Mouse (Mus musculus) midbrain, embryonic 16.5 days (tissue): ENCODE data around the gene Ccdc146. TPM values are rescaled to one million over a fixed set of nuclear protein-coding genes. Genes with fewer than 3 reads are reported as not detected.

Experiments
- ATAC-seq: fragments of 200-750 bp; cut with Nextera tagmentation; 2 replicates; pipeline ENCODE4 v1.8.0; 2017; ENCODE audit warnings: moderate TSS enrichment
- H3K27ac ChIP-seq: fragments of 300-500 bp; sonication (generic); 2 replicates; pipeline ENCODE4 v1.5.1; 2014; ENCODE audit warnings: mild to moderate bottlenecking, low read length, mixed read lengths
- H3K27me3 ChIP-seq: fragments of 300-500 bp; sonication (generic); 2 replicates; pipeline ENCODE4 v1.6.1; 2014; ENCODE audit warnings: low read depth, low read length, mixed read lengths; ENCODE audit not compliant: control insufficient read depth, insufficient read depth
- H3K36me3 ChIP-seq: fragments of 300-500 bp; sonication (generic); 2 replicates; pipeline ENCODE4 v1.6.1; 2014; ENCODE audit warnings: mild to moderate bottlenecking, low read length, moderate library complexity, mixed read lengths; ENCODE audit not compliant: control insufficient read depth, insufficient read depth
- H3K4me1 ChIP-seq: fragments of 300-500 bp; sonication (generic); 2 replicates; pipeline ENCODE4 v1.6.1; 2014; ENCODE audit warnings: mild to moderate bottlenecking, low read length, mixed read lengths; ENCODE audit not compliant: control insufficient read depth, insufficient read depth
- H3K4me2 ChIP-seq: fragments of 300-500 bp; sonication (generic); 2 replicates; pipeline ENCODE4 v1.6.1; 2014; ENCODE audit warnings: mild to moderate bottlenecking, low read length, mixed read lengths
- H3K4me3 ChIP-seq: fragments of 300-500 bp; sonication (generic); 2 replicates; pipeline ENCODE4 v1.5.1; 2014; ENCODE audit warnings: low read depth, mild to moderate bottlenecking, low read length, moderate library complexity, mixed read lengths
- H3K9ac ChIP-seq: fragments of 300-500 bp; sonication (generic); 2 replicates; pipeline ENCODE4 v1.6.1; 2014; ENCODE audit warnings: low read depth, low read length, mixed read lengths
- H3K9me3 ChIP-seq: fragments of 300-500 bp; sonication (generic); replicated peaks from 2 replicates; pipeline ENCODE4 v1.6.1; 2014; ENCODE audit warnings: mild to moderate bottlenecking, low read length, mixed read lengths; ENCODE audit not compliant: control insufficient read depth, poor library complexity, severe bottlenecking
- WGBS: fragments of 180-500 bp; shearing (Covaris S2); extraction: QIAGEN DNeasy Blood & Tissue Kit; methylation state at CpG from one replicate; pipeline ENCODE4 v1.1.7; 2014; 5-methylcytosine and 5-hydroxymethylcytosine counted together
- polyA plus RNA-seq: library from polyadenylated mRNA; unstranded; fragments of >200 nt; fragmentation: Nextera tagmentation; extraction: Ambion mirVana; gene quantifications from 2 replicates; pipeline ENCODE4 v1.2.1, GENCODE M21; 2015

Gene Ccdc146
- polyA plus RNA-seq, 1 experiment from 2014 or later, result 0.90 TPM

DNA sequence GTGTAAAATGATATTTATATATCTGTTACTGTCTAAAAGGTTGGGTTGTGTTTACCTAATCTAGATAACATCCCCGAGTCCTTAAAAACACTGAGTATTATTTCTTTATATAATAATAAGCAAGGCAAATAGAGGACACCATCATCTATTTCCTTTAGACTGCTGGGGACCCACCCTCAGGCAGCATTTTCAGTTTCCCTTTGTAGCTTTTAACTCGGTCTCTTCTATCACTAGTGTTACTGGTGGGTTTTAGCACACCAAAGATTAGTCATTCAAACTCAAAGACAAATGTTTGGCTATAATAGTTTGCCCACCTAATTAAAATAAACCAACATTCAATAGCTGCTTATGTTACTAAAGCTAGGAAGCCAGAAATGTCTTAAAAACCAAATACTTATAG lies 46.1 kb downstream of the Ccdc146 start:
- ATAC-seq, result no peak
- WGBS, result 88% methylated on average over 2 of the region's 2 CpGs

DNA sequence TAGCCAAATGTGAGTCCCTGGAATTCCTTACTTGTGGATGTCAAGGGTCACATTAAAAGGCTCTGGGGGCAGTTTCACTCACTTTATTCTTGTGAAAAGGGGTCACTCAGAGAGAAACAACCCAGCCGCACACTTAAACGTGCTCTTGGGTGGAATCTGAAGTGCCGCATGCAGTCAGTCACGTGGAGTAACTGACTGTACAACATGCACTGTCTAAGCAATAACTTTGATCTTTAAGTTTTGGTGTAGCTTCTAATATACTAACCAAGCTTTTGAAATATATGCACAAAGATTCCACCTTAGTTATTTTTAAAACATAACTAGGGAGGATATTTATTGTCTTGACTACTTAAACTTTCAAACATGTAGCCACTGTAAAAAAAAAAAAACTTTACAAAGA lies 47.5 kb downstream of the Ccdc146 start:
- H3K4me2 ChIP-seq, result no peak overlapping the region
- H3K9me3 ChIP-seq, result no peaks in the 10 kb centered on the region
- no peak overlapping the region for H3K4me3 ChIP-seq
- H3K27ac ChIP-seq, result no peak overlapping the region
- WGBS, result 68% methylated on average over 4 of the region's 4 CpGs
- no peaks in the 10 kb centered on the region for H3K36me3 ChIP-seq
- H3K4me1 ChIP-seq, result peaks cover 6% of the 10 kb centered on the region; the same call in 1 of the 2 replicates
- no peaks in the 10 kb centered on the region for H3K27me3 ChIP-seq
- ATAC-seq, result no peak
- no peak overlapping the region for H3K9ac ChIP-seq

More for the DNA sequence above, 46.1 kb downstream of the Ccdc146 start:
- Histone ChIP-seq H3K36me3 (no peaks in the 10 kb centered on the region), H3K27me3 (no peaks in the 10 kb centered on the region), H3K4me3 (no peak overlapping the region), H3K4me2 (no peak overlapping the region), H3K9me3 (no peaks in the 10 kb centered on the region), H3K4me1 (no peaks in the 10 kb centered on the region), H3K27ac (no peak overlapping the region), H3K9ac (no peak overlapping the region)

DNA sequence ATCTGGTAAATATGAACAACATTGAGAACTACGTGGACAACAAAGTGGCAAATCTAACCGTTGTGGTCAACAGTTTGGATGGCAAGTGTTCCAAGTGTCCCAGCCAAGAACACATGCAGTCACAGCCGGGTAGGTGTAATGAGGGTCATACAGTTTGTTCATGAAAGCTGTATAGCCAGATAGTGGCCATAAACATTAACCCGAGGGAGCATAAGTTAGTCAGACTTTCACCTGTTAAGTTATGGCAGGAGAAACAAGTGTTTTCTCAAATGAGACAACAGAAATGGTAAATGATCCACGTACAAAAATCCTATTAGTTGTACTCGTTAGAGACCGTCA lies 51.3 kb downstream of the Ccdc146 start:
- 68% methylated on average over 7 of the region's 7 CpGs for WGBS
- Histone ChIP-seq H3K36me3 (no peaks in the 10 kb centered on the region), H3K27me3 (no peaks in the 10 kb centered on the region), H3K4me3 (peak overlapping the region; percentile 57), H3K27ac (0 out of 2 replicates have a peak overlapping the region, but pooled peaks have one; percentile 66), H3K9me3 (no peaks in the 10 kb centered on the region), H3K9ac (peak overlapping the region; percentile 79), H3K4me2 (peak overlapping the region; percentile 95), H3K4me1 (peaks cover 6% of the 10 kb centered on the region; the same call in 1 of the 2 replicates)
- ATAC-seq, result no peak

DNA sequence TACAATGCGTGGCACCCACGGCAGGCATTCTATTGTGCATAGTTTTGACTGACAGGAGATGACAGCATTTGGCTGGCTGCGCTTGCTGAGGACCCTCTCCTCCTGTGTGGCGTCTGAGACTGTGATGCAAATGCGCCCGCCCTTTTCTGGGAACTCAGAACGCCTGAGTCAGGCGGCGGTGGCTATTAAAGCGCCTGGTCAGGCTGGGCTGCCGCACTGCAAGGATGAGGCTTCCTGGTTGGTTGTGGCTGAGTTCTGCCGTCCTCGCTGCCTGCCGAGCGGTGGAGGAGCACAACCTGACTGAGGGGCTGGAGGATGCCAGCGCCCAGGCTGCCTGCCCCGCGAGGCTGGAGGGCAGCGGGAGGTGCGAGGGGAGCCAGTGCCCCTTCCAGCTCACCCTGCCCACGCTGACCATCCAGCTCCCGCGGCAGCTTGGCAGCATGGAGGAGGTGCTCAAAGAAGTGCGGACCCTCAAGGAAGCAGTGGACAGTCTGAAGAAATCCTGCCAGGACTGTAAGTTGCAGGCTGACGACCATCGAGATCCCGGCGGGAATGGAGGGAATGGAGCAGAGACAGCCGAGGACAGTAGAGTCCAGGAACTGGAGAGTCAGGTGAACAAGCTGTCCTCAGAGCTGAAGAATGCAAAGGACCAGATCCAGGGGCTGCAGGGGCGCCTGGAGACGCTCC lies 51.8 kb downstream of the Ccdc146 start, which contains the start of gene Fgl2:
Fgl2 (plus strand) TSS at position 150 of the 687 bp plus-strand sequence.
- peak within 1 kb of the TSS; percentile 79 for H3K9ac ChIP-seq
- peak within 1 kb of the TSS; percentile 95 for H3K4me2 ChIP-seq
- H3K4me3 ChIP-seq, result peak within 1 kb of the TSS; percentile 57
- peak; percentile 95 for ATAC-seq
- H3K9me3 ChIP-seq, result no peaks in the 10 kb centered on the region
- H3K27ac ChIP-seq, result peak within 1 kb of the TSS; percentile 66; the same call in 1 of the 2 replicates
- 4% methylated on average over 31 of the region's 31 CpGs for WGBS
- no peaks in the 10 kb centered on the region for H3K27me3 ChIP-seq
- H3K4me1 ChIP-seq, result peaks cover 6% of the 10 kb centered on the region; the same call in 1 of the 2 replicates
- no peaks in the 10 kb centered on the region for H3K36me3 ChIP-seq

DNA sequence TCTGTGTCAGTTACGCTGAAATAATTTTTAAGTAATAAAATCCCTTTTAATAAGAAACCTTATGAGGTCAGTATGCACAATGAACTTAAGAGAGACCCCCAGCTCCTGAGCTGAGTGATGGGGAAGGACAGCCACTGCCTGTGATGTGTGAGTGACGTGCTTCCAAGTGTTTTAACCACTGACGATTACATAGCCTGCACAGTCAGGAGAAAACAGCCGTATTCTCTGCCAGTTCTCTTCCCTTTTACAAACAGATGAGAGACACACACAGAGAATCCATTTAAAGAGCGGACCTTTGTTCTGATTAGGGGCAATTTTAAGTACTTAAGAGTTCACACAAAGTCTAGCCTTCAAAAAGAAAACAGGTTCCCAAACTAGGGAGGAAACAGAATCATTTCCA lies 52.6 kb downstream of the Ccdc146 start:
- 27% methylated on average over 5 of the region's 5 CpGs for WGBS
- ATAC-seq, result peak; percentile 74
- peaks cover 6% of the 10 kb centered on the region; the same call in 1 of the 2 replicates for H3K4me1 ChIP-seq
- H3K9me3 ChIP-seq, result no peaks in the 10 kb centered on the region
- peak overlapping the region; percentile 95 for H3K4me2 ChIP-seq
- H3K36me3 ChIP-seq, result no peaks in the 10 kb centered on the region
- H3K27me3 ChIP-seq, result no peaks in the 10 kb centered on the region
- peak overlapping the region; percentile 57 for H3K4me3 ChIP-seq
- no peak overlapping the region; the same call in 1 of the 2 replicates for H3K27ac ChIP-seq
- H3K9ac ChIP-seq, result peak overlapping the region; percentile 79

DNA sequence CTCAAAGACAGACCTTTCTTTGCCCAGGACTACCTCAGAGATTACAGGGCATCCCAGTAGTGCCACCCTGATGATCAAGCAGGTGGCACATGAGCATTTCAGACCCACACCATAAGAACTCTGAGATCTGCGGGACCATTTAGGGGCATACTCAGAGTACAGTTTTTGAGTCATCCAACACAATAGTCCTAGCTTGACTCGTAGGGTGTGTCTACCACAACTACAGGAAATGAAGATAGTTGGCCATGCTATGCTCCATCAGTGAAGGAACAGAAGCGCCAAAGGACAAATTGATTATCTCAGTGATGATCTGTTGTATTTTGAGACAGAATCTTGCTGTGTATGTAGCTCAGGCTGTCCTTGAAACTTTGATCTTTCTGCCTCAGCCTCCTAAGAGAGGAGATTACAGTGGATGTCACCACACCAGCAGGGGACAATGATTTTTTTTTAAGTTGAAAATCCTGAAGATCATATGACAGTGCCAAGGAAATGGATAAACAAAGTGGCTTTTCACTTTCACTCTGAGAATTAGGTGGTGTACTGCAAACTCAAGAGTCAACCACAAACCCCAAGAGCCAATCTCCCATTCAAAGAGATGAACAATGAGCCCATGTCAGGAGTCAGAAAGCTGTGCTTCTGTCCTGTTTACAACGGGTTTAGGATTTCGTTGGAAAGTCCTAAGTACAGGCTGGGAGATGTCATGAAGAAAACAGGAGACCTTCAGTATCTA lies 54.1 kb downstream of the Ccdc146 start:
- peaks cover 6% of the 10 kb centered on the region; the same call in 1 of the 2 replicates for H3K4me1 ChIP-seq
- no peak overlapping the region for H3K27ac ChIP-seq
- WGBS, result 92% methylated on average over 5 of the region's 5 CpGs
- no peak overlapping the region for H3K4me2 ChIP-seq
- ATAC-seq, result no peak
- no peaks in the 10 kb centered on the region for H3K27me3 ChIP-seq
- H3K9me3 ChIP-seq, result no peaks in the 10 kb centered on the region
- no peak overlapping the region for H3K9ac ChIP-seq
- no peak overlapping the region for H3K4me3 ChIP-seq
- H3K36me3 ChIP-seq, result no peaks in the 10 kb centered on the region

DNA sequence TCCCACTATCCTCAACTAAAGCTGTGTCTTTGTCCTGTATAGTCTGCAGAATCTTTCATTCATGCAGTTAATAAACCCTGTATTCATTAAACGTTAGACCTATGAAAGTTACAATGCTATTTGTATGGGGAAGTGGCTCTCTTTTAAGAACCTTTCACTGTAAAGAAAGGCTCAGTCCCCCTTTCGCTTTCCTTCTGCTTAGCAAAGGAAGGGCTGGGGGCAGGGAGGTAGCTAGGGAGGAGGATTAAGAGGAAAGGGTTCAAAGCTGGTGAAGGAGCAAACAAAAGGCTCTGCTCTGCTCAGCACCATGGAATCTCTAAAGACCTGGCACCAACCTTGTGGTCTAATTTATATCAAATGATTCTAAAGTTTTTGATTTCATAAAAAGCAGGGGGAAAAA lies 57.0 kb downstream of the Ccdc146 start:
- no peak overlapping the region for H3K9ac ChIP-seq
- WGBS, result 5% methylated on average over 2 of the region's 2 CpGs

DNA sequence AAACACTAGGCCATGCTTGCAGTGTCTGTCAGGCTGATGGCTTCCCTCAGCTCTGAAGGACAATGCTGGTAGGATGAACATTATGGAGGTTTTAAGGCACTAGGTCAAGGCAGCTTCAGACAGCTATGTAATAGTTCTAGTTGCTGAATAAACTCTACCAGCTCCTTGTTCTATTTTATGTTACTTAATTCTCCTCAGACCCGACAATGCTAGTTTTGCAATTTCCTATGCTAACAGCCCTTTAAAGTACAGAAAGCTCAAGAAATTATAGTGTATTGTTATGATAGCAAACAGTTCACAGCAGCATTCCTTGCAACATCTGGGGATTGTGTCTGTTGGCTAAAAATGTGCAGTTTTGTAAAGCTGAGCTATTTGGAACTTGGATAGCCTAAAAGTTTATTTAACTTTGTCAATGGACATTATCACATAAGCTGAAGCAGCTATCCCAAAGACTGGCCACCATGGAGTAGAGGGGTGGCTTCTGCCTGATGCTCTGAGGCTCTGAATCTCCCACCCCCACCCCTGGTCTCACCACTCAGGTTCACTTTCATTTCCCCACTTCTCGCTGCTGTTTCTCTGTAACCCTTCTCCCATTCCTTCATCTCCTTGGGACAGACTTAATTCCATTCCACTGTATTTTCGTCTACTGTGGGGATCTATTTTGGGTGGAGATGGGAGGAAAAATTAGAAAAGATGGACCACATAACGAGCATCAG lies 58.0 kb downstream of the Ccdc146 start:
- Histone ChIP-seq H3K27ac (no peak overlapping the region), H3K4me3 (no peak overlapping the region), H3K36me3 (no peaks in the 10 kb centered on the region), H3K4me2 (no peak overlapping the region), H3K27me3 (no peaks in the 10 kb centered on the region), H3K4me1 (no peaks in the 10 kb centered on the region), H3K9ac (no peak overlapping the region), H3K9me3 (0 out of 2 replicates have a peak, but pooled peaks cover 3% of the 10 kb centered on the region)
- 69% methylated on average over 4 of the region's 4 CpGs for WGBS
- ATAC-seq, result no peak

More for the DNA sequence above, 57.0 kb downstream of the Ccdc146 start:
- 0 out of 2 replicates have a peak, but pooled peaks cover 3% of the 10 kb centered on the region for H3K9me3 ChIP-seq
- H3K4me2 ChIP-seq, result no peak overlapping the region
- H3K4me1 ChIP-seq, result 0 out of 2 replicates have a peak, but pooled peaks cover 3% of the 10 kb centered on the region
- no peak overlapping the region for H3K4me3 ChIP-seq
- ATAC-seq, result no peak
- no peaks in the 10 kb centered on the region for H3K36me3 ChIP-seq
- no peaks in the 10 kb centered on the region for H3K27me3 ChIP-seq
- H3K27ac ChIP-seq, result no peak overlapping the region
